Mouse (Mus musculus) sigmoid colon, adult 10 weeks (tissue): ENCODE measurements around the gene Bcorl1. TPM values are rescaled to one million over a fixed set of nuclear protein-coding genes. Genes with fewer than 3 reads are reported as not detected.

Experiments
- polyA plus RNA-seq: library from polyadenylated mRNA; stranded (reverse); fragments of 350-450 nt; fragmentation: Illumina TruSeq; extraction: RNeasy Lipid Tissue Mini Kit (QIAGEN cat#74804); gene quantifications from one replicate; pipeline ENCODE4 v1.2.3, GENCODE M21; 2014; ENCODE audit warnings: low read depth, low replicate concordance

Bcorl1 gene
- 1.3 TPM for polyA plus RNA-seq

DNA sequence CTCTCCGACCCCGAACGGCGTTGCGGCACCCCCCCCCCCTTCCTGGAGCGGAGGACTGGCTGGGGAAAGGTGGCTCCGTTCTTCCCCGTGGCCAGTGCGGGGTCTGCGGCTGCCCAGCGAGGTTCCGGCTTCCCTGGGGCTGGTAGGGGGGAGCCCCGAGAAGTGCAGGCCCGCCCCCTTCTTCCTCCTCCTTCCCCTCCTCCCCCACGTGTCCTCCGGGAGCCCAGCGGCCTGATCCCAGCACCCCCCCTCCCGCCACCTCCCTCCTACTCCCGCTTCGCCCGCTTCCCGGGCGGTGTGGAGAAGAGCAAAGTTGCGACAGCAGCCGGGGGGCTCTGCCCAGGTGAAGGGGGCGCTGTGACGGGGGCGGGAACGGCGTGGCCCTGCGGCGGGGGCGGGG, at the start of gene Bcorl1:
TSS of gene Bcorl1 (plus strand) at position 218 of the 400 bp plus-strand sequence.

Other genes with a start within 250 kb of the Bcorl1 start
- gene Xpnpep2, start 232.6 kb upstream of the Bcorl1 start, polyA plus RNA-seq: 2.4 TPM
- gene Sash3, start 194.9 kb upstream of the Bcorl1 start, polyA plus RNA-seq: 2.6 TPM
- gene Zdhhc9, start 132.5 kb upstream of the Bcorl1 start, polyA plus RNA-seq: 44.5 TPM
- gene Utp14a, start 84.5 kb upstream of the Bcorl1 start, polyA plus RNA-seq: 29.2 TPM
- gene Elf4, start 121.8 kb downstream of the Bcorl1 start, polyA plus RNA-seq: 32.9 TPM
- gene Aifm1, start 172.2 kb downstream of the Bcorl1 start, polyA plus RNA-seq: 74.9 TPM
- gene Rab33a, start 177.9 kb downstream of the Bcorl1 start, polyA plus RNA-seq: 0.91 TPM